Mouse (Mus musculus) G1E-ER4 (cell line): ENCODE measurements around the gene Atp7a. TPM values are rescaled to one million over a fixed set of nuclear protein-coding genes. Genes with fewer than 3 reads are reported as not detected.

ENCODE experiments used
- GATA1 ChIP-seq: IDR thresholded peaks from one replicate; pipeline ENCODE4 v1.8.0; 2012; ENCODE audit warnings: low read length, inconsistent platforms
- polyA plus RNA-seq: library from polyadenylated mRNA; stranded (reverse); fragments of >175 nt; gene quantifications from 2 replicates; pipeline ENCODE4 v1.2.3, GENCODE M21; 2012

Atp7a gene
- polyA plus RNA-seq, 1 experiment, result 0.56 TPM

GRCm38 (mm10) chrX:106045455-106045854, 18.4 kb downstream of the Atp7a start:
- TF ChIP-seq GATA1, result no peak

DNA sequence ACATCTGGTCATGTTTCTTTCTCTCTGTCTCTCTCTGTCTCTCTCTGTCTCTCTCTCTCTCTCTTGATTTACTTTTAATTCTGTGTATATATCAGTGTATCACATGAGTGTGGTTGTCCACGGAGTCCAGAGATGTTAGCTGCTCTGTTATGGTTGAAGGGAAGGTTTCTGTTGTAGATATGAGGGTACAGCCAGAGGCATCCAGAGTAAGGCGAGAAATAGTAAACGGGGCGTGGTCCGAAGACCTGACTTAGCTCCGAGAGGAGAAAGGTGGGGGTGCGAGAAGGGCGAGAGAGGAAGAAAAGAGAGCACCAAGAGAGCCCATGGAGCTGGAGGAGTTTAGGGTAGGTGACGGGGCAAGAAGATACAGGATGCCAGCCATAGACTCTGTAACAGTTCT, 18.9 kb downstream of the Atp7a start:
- TF ChIP-seq GATA1, result no peak

DNA sequence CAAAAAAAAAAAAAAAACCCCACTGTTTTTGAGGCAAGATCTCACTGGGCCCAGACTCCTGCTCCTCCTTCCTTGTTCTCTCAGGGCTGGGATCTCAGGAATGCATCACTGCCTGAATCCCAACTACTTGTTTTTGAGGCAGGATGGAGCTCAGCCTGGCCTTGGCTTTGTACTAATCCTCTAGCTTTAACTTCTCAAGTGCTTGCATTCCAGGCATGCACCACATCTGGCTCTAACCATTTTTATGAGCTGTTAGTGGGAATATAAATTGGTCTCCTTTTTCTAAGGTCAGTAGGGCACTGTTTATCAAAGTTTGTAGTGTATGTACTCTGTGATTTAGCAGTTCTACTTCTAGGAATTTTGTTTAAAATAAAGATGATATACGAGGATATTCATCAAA, 21.1 kb downstream of the Atp7a start:
- TF ChIP-seq GATA1, result no peak

DNA sequence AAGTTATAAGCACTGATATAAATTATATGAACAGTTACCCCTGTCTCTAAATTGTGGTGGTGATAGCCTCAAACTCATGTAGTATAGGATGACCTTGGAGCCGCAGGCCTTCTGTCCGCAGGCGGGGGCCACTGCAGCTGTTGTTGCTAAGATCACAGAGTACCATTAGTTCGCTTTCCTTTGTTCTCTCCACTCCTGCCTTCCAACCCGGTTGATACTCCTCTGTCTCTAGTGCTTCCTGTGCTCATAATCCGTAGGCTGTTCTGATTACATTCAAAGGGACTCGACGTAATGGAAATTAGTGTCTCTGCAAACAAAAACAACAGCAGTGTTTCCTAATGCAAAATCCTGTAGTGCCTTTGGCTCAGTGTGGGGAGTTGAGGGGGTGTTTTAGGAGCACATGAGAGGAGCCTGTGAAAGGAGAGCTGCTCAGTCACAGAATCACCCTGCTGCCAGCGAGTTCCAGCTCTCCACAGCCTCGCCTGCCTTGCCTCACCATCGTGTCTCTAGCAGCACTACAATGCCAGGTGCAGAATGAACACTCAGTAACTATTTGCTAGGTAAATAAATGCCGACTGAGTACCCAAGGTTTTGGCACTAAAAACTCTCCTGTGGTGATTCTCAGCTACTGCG, 53.9 kb downstream of the Atp7a start:
- no peak for TF ChIP-seq GATA1

GRCm38 (mm10) chrX:106082518-106082917, 55.4 kb downstream of the Atp7a start:
- no peak for TF ChIP-seq GATA1

DNA sequence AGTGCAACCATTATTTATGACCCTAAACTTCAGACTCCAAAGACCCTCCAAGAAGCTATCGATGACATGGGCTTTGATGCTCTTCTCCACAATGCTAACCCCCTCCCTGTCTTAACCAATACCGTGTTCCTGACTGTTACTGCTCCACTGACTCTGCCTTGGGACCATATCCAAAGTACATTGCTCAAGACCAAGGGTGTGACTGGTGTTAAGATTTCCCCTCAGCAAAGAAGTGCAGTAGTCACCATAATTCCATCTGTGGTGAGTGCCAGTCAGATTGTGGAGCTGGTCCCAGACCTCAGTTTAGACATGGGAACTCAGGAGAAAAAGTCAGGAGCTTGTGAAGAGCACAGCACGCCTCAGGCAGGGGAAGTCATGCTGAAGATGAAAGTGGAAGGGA, 58.1 kb downstream of the Atp7a start:
- no peak for TF ChIP-seq GATA1

- TF ChIP-seq GATA1, result no peak
Measured at GRCm38 (mm10) chrX:106085564-106085963, 58.5 kb downstream of the Atp7a start.

DNA sequence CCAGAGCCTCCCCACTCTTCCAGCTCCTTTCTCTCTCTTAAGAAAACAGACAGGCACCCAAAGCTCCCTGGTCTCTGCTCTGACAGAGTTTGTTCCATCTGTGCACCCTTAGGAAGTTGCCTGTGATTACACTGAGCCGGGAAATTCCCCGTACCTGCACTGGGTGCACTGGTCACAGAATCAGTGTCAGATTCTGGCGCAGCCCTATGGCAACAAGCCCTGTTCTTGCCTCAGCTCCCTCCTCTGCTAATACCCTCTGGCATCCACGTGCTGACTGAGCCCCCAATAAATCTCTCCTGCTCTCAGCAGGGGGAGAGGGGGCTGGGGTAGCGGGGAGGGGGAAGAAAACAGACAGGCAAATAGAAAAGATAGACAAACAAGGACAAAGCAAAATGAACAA, 65.9 kb downstream of the Atp7a start:
- TF ChIP-seq GATA1, result no peak

- TF ChIP-seq GATA1, result no peak
Measured at GRCm38 (mm10) chrX:106105464-106105863, 78.4 kb downstream of the Atp7a start.

GRCm38 (mm10) chrX:106113881-106114280, 86.8 kb downstream of the Atp7a start:
- TF ChIP-seq GATA1, result no peak

DNA sequence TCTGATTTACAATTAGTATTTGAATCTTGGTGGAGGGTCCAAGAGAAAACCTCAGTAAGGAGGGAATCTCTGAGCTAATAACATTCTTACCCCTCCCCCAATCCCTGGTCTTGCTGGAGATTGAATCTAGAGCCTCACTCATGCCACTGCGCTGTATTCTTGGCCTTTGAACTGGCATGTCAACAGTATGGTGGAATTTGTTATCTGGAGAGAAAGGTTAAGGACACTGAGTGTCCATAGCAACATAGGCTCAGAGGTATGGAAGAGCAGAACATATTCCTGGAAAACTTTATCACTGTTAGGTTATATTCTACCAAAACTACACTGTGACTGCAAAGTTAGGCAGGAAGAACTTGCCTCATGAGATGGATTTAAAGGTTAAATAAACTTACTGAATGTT, 87.6 kb downstream of the Atp7a start:
- TF ChIP-seq GATA1, result no peak

DNA sequence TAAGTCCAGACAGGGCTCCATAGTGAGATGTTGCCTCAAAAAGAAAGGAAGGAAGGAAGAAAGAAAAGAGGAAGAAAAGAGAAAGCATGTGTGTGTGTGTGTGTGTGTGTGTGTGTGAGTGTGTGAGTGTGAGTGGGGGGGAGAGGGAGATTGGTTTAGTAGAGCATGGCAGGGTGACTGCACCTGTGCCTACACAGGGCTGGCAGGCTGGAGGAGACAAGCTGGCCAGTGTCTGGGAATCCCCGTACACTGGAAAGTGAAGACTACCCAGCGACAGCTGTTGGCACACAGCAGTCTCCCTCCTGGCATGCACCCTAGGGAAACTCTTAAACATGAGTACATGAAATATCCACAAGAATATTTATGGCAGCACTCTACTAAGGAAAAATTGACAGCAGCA, 95.7 kb downstream of the Atp7a start:
- TF ChIP-seq GATA1, result no peak

DNA sequence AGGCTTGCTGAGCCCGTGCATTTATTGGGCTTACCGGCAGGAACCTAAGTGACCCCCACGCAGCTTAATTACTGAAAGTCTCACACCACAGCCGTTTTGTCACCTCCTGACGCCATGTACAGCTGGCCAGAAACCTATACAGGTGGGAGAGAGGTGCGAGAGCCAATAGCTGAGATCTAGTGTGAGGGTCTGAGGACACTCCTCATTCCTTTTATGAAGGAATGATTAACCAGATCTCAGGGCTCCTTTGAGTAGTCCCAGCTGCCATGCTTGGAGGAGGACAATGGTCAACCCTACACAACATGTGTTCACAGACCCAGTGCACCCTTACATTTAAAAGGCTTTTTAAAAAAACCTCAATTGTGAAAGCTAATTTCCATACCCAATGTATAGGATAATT, 101.2 kb downstream of the Atp7a start:
- TF ChIP-seq GATA1, result no peak

DNA sequence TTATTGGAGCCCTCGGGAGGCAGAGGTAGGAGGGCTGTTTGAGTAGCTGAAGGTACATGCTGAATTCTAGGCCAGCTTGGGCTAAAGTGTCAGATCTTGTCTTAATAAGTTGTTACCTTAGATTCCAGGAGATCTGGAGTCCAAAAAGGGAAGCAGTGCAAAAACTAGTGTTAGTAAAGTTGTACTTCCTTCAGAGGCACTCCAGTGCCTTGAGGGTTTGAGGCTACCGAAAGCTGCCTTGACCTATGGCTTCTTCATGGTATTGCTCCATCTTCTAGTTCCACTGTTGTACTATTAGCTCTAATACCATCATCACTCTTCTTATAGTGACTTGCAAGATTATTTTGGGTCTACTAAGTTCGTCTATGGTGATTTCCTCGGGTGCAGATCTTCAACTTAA, 102.8 kb downstream of the Atp7a start:
- TF ChIP-seq GATA1, result no peak

DNA sequence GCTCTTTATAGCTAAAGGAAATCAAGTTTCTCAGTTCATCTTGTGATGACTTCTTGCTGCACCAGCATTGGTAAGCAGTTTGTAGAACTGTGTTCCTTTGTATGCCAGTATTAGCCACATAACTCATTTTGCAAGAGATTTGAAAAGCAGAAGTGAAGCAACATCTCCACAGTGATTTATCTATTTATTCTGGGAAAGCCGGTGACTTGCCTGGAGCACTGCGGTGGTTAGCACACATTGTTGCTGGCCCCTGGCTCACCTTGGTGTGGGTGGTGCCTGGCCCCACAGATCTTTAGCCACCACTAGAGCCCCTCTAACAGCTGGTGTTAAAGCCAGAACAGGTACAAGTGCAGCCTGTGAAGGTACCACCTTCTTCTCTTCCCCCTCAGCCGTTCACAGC, 107.8 kb downstream of the Atp7a start:
- no peak for TF ChIP-seq GATA1

- no peak for TF ChIP-seq GATA1
Measured at GRCm38 (mm10) chrX:106135484-106135883, 108.4 kb downstream of the Atp7a start.

GRCm38 (mm10) chrX:106135916-106136575, 109.0 kb downstream of the Atp7a start:
- TF ChIP-seq GATA1, result no peak

DNA sequence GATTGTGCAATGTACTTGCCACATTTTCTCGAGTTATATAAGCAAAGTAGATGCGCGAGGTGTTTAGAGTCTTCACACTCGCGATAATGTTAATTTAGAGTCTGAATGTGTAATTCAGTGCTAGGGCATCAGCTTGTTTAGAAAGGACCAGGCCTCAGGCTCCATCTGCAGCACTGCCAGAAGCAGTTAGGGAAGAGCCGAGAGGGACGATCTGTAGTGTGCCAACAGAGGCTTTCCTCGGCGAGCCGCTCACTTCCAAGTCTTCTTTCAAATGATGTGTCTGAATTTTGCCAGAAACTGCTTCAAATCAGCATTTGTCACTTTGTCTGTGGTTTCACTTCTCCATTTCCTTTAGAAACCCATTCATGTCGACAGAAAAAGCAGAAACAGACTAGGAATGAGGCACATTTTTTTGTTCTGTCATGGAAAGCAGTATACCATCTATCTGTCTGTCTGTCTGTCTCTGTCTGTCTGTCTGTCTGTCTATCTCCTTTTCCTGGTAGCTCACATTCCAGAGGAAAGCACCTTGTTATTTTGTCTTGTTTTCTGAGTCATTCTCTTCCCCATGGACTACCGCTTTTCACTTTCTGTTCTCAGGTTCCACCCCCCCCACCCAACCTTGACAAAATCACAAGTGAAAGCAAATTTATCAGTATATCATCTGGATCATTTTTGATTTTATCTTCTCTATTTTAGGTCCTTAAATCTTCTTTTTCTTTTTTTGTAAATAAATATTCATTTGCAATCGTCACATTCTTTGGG, 112.4 kb downstream of the Atp7a start:
- TF ChIP-seq GATA1, result no peak
